Mouse (Mus musculus): ENCODE measurements at regions not wholly inside any gene's neighbourhood (a gene's known extent, or its start where the extent isn't known, plus 50 kb on each side); places are given as distances from the start of the nearest gene placed in this dataset.
"Not testable (repeated sequence)": the region's sequence is repeated elsewhere in the genome, so short reads cannot be mapped to it uniquely, and the experiment has no call there.

GRCm38 (mm10) chr10:26577087-26577486, 176.1 kb upstream of the Arhgap18 start:
- DNase-seq (ENCODE audit: low spot score): no peak

GRCm38 (mm10) chr10:26585106-26585505, 168.1 kb upstream of the Arhgap18 start:
- TF ChIP-seq CTCF (IDR thresholded peaks at IDR 0.05; ENCODE audit: low read depth) (no peak), EP300 (IDR thresholded peaks at IDR 0.05; ENCODE audit: low read depth) (no peak)
- no peaks in the 10 kb centered on the region for H3K4me1 ChIP-seq (ENCODE audit: control insufficient read depth, insufficient read depth)

More at GRCm38 (mm10) chr10:26577087-26577486, 176.1 kb upstream of the Arhgap18 start:
- H3K4me1 ChIP-seq (ENCODE audit: control insufficient read depth, insufficient read depth): no peaks in the 10 kb centered on the region
- H3K27ac ChIP-seq (ENCODE audit: low read depth): no peak overlapping the region
- H3K36me3 ChIP-seq (replicated peaks; ENCODE audit: control insufficient read depth, insufficient read depth, low read length): no peaks in the 10 kb centered on the region
- H3K9ac ChIP-seq (replicated peaks; ENCODE audit: low read depth, low read length): no peak overlapping the region
- 75% methylated on average over 2 of the region's 2 CpGs for WGBS
- no peak for ATAC-seq (ENCODE audit: insufficient read depth, low read depth)
- no peak overlapping the region for H3K4me3 ChIP-seq (ENCODE audit: low read depth, low read length)
- TF ChIP-seq EP300 (IDR thresholded peaks at IDR 0.05; ENCODE audit: low read depth) (no peak), CTCF (IDR thresholded peaks at IDR 0.05; ENCODE audit: low read depth) (no peak)
- H3K9me3 ChIP-seq (replicated peaks; ENCODE audit: control insufficient read depth, low read length): no peaks in the 10 kb centered on the region
- H3K4me2 ChIP-seq (ENCODE audit: low read depth, low read length): no peak overlapping the region
- no peaks in the 10 kb centered on the region for H3K27me3 ChIP-seq (ENCODE audit: control insufficient read depth, insufficient read depth, low read length)

GRCm38 (mm10) chr10:26607081-26607480, 146.1 kb upstream of the Arhgap18 start:
- not testable (repeated sequence) for H3K36me3 ChIP-seq (replicated peaks; ENCODE audit: control insufficient read depth, insufficient read depth, low read length); H3K4me3 ChIP-seq (ENCODE audit: low read depth, low read length); H3K27me3 ChIP-seq (ENCODE audit: control insufficient read depth, insufficient read depth, low read length); ATAC-seq (ENCODE audit: insufficient read depth, low read depth); H3K4me1 ChIP-seq (ENCODE audit: control insufficient read depth, insufficient read depth); H3K9ac ChIP-seq (replicated peaks; ENCODE audit: low read depth, low read length); H3K9me3 ChIP-seq (replicated peaks; ENCODE audit: control insufficient read depth, low read length); H3K4me2 ChIP-seq (ENCODE audit: low read depth, low read length); DNase-seq (ENCODE audit: low spot score); H3K27ac ChIP-seq (ENCODE audit: low read depth)
- WGBS: 67% methylated on average over 4 of the region's 4 CpGs

More at GRCm38 (mm10) chr10:26585106-26585505, 168.1 kb upstream of the Arhgap18 start:
- DNase-seq (ENCODE audit: low spot score) (no peak), ATAC-seq (ENCODE audit: insufficient read depth, low read depth) (no peak)
- 73% methylated on average over 2 of the region's 2 CpGs for WGBS
- H3K4me3 ChIP-seq (ENCODE audit: low read depth, low read length): no peak overlapping the region
- no peak overlapping the region for H3K27ac ChIP-seq (ENCODE audit: low read depth)
- H3K36me3 ChIP-seq (replicated peaks; ENCODE audit: control insufficient read depth, insufficient read depth, low read length): no peaks in the 10 kb centered on the region
- no peaks in the 10 kb centered on the region for H3K27me3 ChIP-seq (ENCODE audit: control insufficient read depth, insufficient read depth, low read length)
- peaks cover 10% of the 10 kb centered on the region for H3K9me3 ChIP-seq (replicated peaks; ENCODE audit: control insufficient read depth, low read length)
- H3K4me2 ChIP-seq (ENCODE audit: low read depth, low read length): no peak overlapping the region
- no peak overlapping the region for H3K9ac ChIP-seq (replicated peaks; ENCODE audit: low read depth, low read length)

GRCm38 (mm10) chr10:26611246-26611645, 142.0 kb upstream of the Arhgap18 start:
- DNase-seq (ENCODE audit: low spot score) (no peak), ATAC-seq (ENCODE audit: insufficient read depth, low read depth) (no peak)
- H3K4me2 ChIP-seq (ENCODE audit: low read depth, low read length): no peak overlapping the region
- no peaks in the 10 kb centered on the region for H3K4me1 ChIP-seq (ENCODE audit: control insufficient read depth, insufficient read depth)
- no peak for TF ChIP-seq EP300 (IDR thresholded peaks at IDR 0.05; ENCODE audit: low read depth)
- TF ChIP-seq CTCF (IDR thresholded peaks at IDR 0.05; ENCODE audit: low read depth): no peak
- no peaks in the 10 kb centered on the region for H3K9me3 ChIP-seq (replicated peaks; ENCODE audit: control insufficient read depth, low read length)
- no peak overlapping the region for H3K27ac ChIP-seq (ENCODE audit: low read depth)
- no peak overlapping the region for H3K9ac ChIP-seq (replicated peaks; ENCODE audit: low read depth, low read length)
- no peaks in the 10 kb centered on the region for H3K36me3 ChIP-seq (replicated peaks; ENCODE audit: control insufficient read depth, insufficient read depth, low read length)
- no peaks in the 10 kb centered on the region for H3K27me3 ChIP-seq (ENCODE audit: control insufficient read depth, insufficient read depth, low read length)
- H3K4me3 ChIP-seq (ENCODE audit: low read depth, low read length): no peak overlapping the region

- H3K4me1 ChIP-seq (ENCODE audit: control insufficient read depth, insufficient read depth): no peaks in the 10 kb centered on the region
- H3K36me3 ChIP-seq (replicated peaks; ENCODE audit: control insufficient read depth, insufficient read depth, low read length): no peaks in the 10 kb centered on the region
- TF ChIP-seq CTCF (IDR thresholded peaks at IDR 0.05; ENCODE audit: low read depth): no peak
- 0 out of 2 replicates have a peak, but pooled peaks have one; percentile 27 for TF ChIP-seq EP300 (IDR thresholded peaks at IDR 0.05; ENCODE audit: low read depth)
- H3K4me2 ChIP-seq (ENCODE audit: low read depth, low read length): no peak overlapping the region
- 47% methylated on average over 4 of the region's 4 CpGs for WGBS
- no peaks in the 10 kb centered on the region for H3K27me3 ChIP-seq (ENCODE audit: control insufficient read depth, insufficient read depth, low read length)
- no peak overlapping the region for H3K9ac ChIP-seq (replicated peaks; ENCODE audit: low read depth, low read length)
- no peak overlapping the region for H3K4me3 ChIP-seq (ENCODE audit: low read depth, low read length)
- peak; percentile 68 for ATAC-seq (ENCODE audit: insufficient read depth, low read depth)
- no peaks in the 10 kb centered on the region for H3K9me3 ChIP-seq (replicated peaks; ENCODE audit: control insufficient read depth, low read length)
- H3K27ac ChIP-seq (ENCODE audit: low read depth): no peak overlapping the region
- peak; percentile 21 for DNase-seq (ENCODE audit: low spot score)
Observed at GRCm38 (mm10) chr10:26630196-26630760, 122.9 kb upstream of the Arhgap18 start.

- Histone ChIP-seq H3K9me3 (replicated peaks; ENCODE audit: control insufficient read depth, low read length) (no peaks in the 10 kb centered on the region), H3K4me3 (ENCODE audit: low read depth, low read length) (no peak overlapping the region), H3K4me1 (ENCODE audit: control insufficient read depth, insufficient read depth) (no peaks in the 10 kb centered on the region), H3K4me2 (ENCODE audit: low read depth, low read length) (no peak overlapping the region), H3K9ac (replicated peaks; ENCODE audit: low read depth, low read length) (no peak overlapping the region), H3K27me3 (ENCODE audit: control insufficient read depth, insufficient read depth, low read length) (no peaks in the 10 kb centered on the region), H3K27ac (ENCODE audit: low read depth) (no peak overlapping the region), H3K36me3 (replicated peaks; ENCODE audit: control insufficient read depth, insufficient read depth, low read length) (no peaks in the 10 kb centered on the region)
- TF ChIP-seq EP300 (IDR thresholded peaks at IDR 0.05; ENCODE audit: low read depth): no peak
- no peak for TF ChIP-seq CTCF (IDR thresholded peaks at IDR 0.05; ENCODE audit: low read depth)
- ATAC-seq (ENCODE audit: insufficient read depth, low read depth): no peak
- WGBS: 89% methylated on average over 5 of the region's 5 CpGs
- DNase-seq (ENCODE audit: low spot score): no peak
Observed at GRCm38 (mm10) chr10:26632266-26632665, 121.0 kb upstream of the Arhgap18 start.
